8 mouse cellular contexts compared by ENCODE assay signal in genomic region chr17:34951636-34952377, GRCm38 (mm10). TPM values are rescaled to one million over a fixed set of nuclear protein-coding genes. Genes with fewer than 3 reads are reported as not detected.
DNase-seq lines count a peak whose midpoint lies in the region; ATAC-seq lines count a peak whose summit lies in the region.

No protein-coding gene starts in this region.

- peaks cover 14% of the 10 kb centered on the region for H3K4me1 ChIP-seq in lung, embryonic 16.5 days (replicated peaks; ENCODE audit: control insufficient read depth, insufficient read depth, low read length)
- H3K4me1 ChIP-seq in hindbrain, embryonic 10.5 days (replicated peaks) = peaks cover 12% of the 10 kb centered on the region
- peaks cover 14% of the 10 kb centered on the region for H3K4me1 ChIP-seq in liver, embryonic 16.5 days (ENCODE audit: control insufficient read depth, low read depth, low read length)

- no peaks in the 10 kb centered on the region for H3K9me3 ChIP-seq in lung, embryonic 16.5 days (ENCODE audit: control insufficient read depth, low read length)
- no peaks in the 10 kb centered on the region for H3K9me3 ChIP-seq in hindbrain, embryonic 10.5 days
- H3K9me3 ChIP-seq in liver, embryonic 16.5 days (replicated peaks; ENCODE audit: control insufficient read depth, low read length) = no peaks in the 10 kb centered on the region

- H3K4me3 ChIP-seq in lung, embryonic 16.5 days (ENCODE audit: low read length) = peak overlapping the region; percentile 98
- peak overlapping the region; percentile 99 for H3K4me3 ChIP-seq in hindbrain, embryonic 10.5 days
- H3K4me3 ChIP-seq in liver, embryonic 16.5 days (ENCODE audit: low read depth, low read length) = peak overlapping the region; percentile 87

- peak; percentile 6 for ATAC-seq in lung, embryonic 16.5 days (ENCODE audit: low read depth)
- ATAC-seq in liver, embryonic 16.5 days (ENCODE audit: low read depth) = peak; percentile 20
- no peak for ATAC-seq in activated CD4-positive, CD25-positive, alpha-beta regulatory T cell, adult 4 months

- H3K9ac ChIP-seq in lung, embryonic 16.5 days (ENCODE audit: low read length) = peak overlapping the region; percentile 99
- peak overlapping the region; percentile 88 for H3K9ac ChIP-seq in liver, embryonic 16.5 days (ENCODE audit: low read depth, low read length)

- under 1% methylated on average over 29 of the region's 29 CpGs for WGBS in lung, embryonic 16.5 days
- under 1% methylated on average over 29 of the region's 29 CpGs for WGBS in hindbrain, embryonic 10.5 days
- under 1% methylated on average over 29 of the region's 29 CpGs for WGBS in liver, embryonic 16.5 days (ENCODE audit: insufficient replicate concordance)

- H3K36me3 ChIP-seq in lung, embryonic 16.5 days (ENCODE audit: control insufficient read depth, insufficient read depth, low read length) = peaks cover 14% of the 10 kb centered on the region; the same call in 1 of the 2 replicates
- H3K36me3 ChIP-seq in hindbrain, embryonic 10.5 days = peaks cover 25% of the 10 kb centered on the region
- 0 out of 2 replicates have a peak, but pooled peaks cover 3% of the 10 kb centered on the region for H3K36me3 ChIP-seq in liver, embryonic 16.5 days (ENCODE audit: control insufficient read depth, insufficient read depth)

- H3K27me3 ChIP-seq in lung, embryonic 16.5 days (ENCODE audit: control insufficient read depth, insufficient read depth, low read depth, low read length) = no peaks in the 10 kb centered on the region
- peaks cover 25% of the 10 kb centered on the region for H3K27me3 ChIP-seq in hindbrain, embryonic 10.5 days (ENCODE audit: insufficient read depth, poor library complexity, severe bottlenecking)
- H3K27me3 ChIP-seq in liver, embryonic 16.5 days (ENCODE audit: control insufficient read depth, insufficient read depth, low read depth, low read length) = peaks cover under 1% of the 10 kb centered on the region

- DNase-seq in cerebellum, adult 18-20 months = peak; percentile 27 to 53
- DNase-seq in cerebellum, postnatal 36 days = no peak
- DNase-seq in lung, postnatal 25 days (ENCODE audit: low spot score) = no peak
- no peak for DNase-seq in hindbrain, embryonic 10.5 days (ENCODE audit: low spot score)
- DNase-seq in urinary bladder, postnatal 4 days (ENCODE audit: low spot score in 2 of 2) = no peak

- H3K27ac ChIP-seq in lung, embryonic 16.5 days (ENCODE audit: low read length) = peak overlapping the region; percentile 93
- H3K27ac ChIP-seq in hindbrain, embryonic 10.5 days = peak overlapping the region; percentile 99
- peak overlapping the region; percentile 81 for H3K27ac ChIP-seq in liver, embryonic 16.5 days (ENCODE audit: low read length)

- peak overlapping the region; percentile 60 for H3K4me2 ChIP-seq in lung, embryonic 16.5 days (ENCODE audit: low read depth, low read length)
- peak overlapping the region; percentile 90 for H3K4me2 ChIP-seq in liver, embryonic 16.5 days (ENCODE audit: low read depth, low read length)

RNA-seq across cellular contexts. Expression of gene Hspa1b, which starts 7.2 kb away (rescaled TPM):
- 0.10 and 0.19 TPM in 2 replicates for polyA plus RNA-seq in lung, embryonic 16.5 days (2015; fragmentation: Nextera tagmentation; extraction: Ambion mirVana)
- 0.09 and 0.20 TPM in 2 replicates for polyA plus RNA-seq in hindbrain, embryonic 10.5 days (2016; fragmentation: Nextera tagmentation; extraction: Ambion mirVana)
- 0.05 TPM in 1 of 2 replicates, not detected in the other for polyA plus RNA-seq in liver, embryonic 16.5 days (2015; fragmentation: Nextera tagmentation; extraction: Ambion mirVana)
- polyA plus RNA-seq in activated CD4-positive, CD25-positive, alpha-beta regulatory T cell, adult 4 months (2017; shearing (Covaris generic)) = 1 to 10 TPM in 1 of 2 experiments, not detected in 1; 7.0 TPM

RNA-seq across cellular contexts. Expression of gene Gm20481, which starts 17.9 kb away (rescaled TPM):
- 1.2 TPM in 1 of 2 replicates, not detected in the other for polyA plus RNA-seq in lung, embryonic 16.5 days (2015; fragmentation: Nextera tagmentation; extraction: Ambion mirVana)
- 0.42 TPM in 1 of 2 replicates, not detected in the other for polyA plus RNA-seq in hindbrain, embryonic 10.5 days (2016; fragmentation: Nextera tagmentation; extraction: Ambion mirVana)
- polyA plus RNA-seq in liver, embryonic 16.5 days (2015; fragmentation: Nextera tagmentation; extraction: Ambion mirVana) = not detected in 2 replicates
- not detected for polyA plus RNA-seq in activated CD4-positive, CD25-positive, alpha-beta regulatory T cell, adult 4 months (2017; shearing (Covaris generic))

RNA-seq across cellular contexts. Expression of gene Hspa1a, which starts 20.1 kb away (rescaled TPM):
- polyA plus RNA-seq in lung, embryonic 16.5 days (2015; fragmentation: Nextera tagmentation; extraction: Ambion mirVana) = 4.4 and 4.8 TPM in 2 replicates
- 0.90 and 1.7 TPM in 2 replicates for polyA plus RNA-seq in hindbrain, embryonic 10.5 days (2016; fragmentation: Nextera tagmentation; extraction: Ambion mirVana)
- 0.87 and 1.5 TPM in 2 replicates for polyA plus RNA-seq in liver, embryonic 16.5 days (2015; fragmentation: Nextera tagmentation; extraction: Ambion mirVana)
- polyA plus RNA-seq in activated CD4-positive, CD25-positive, alpha-beta regulatory T cell, adult 4 months (2017; shearing (Covaris generic)) = 1 to 10 TPM in 1 of 2 experiments, under 1 TPM in 1; 0.17 to 5.1 TPM

RNA-seq across cellular contexts. Expression of gene Hspa1l, which starts 20.7 kb away (rescaled TPM):
- polyA plus RNA-seq in lung, embryonic 16.5 days (2015; fragmentation: Nextera tagmentation; extraction: Ambion mirVana) = 0.55 and 0.65 TPM in 2 replicates
- 0.76 and 0.78 TPM in 2 replicates for polyA plus RNA-seq in hindbrain, embryonic 10.5 days (2016; fragmentation: Nextera tagmentation; extraction: Ambion mirVana)
- polyA plus RNA-seq in liver, embryonic 16.5 days (2015; fragmentation: Nextera tagmentation; extraction: Ambion mirVana) = 0.21 and 0.27 TPM in 2 replicates
- polyA plus RNA-seq in activated CD4-positive, CD25-positive, alpha-beta regulatory T cell, adult 4 months (2017; shearing (Covaris generic)) = under 1 TPM in 1 of 2 experiments, not detected in 1; 0.46 TPM

RNA-seq across cellular contexts. Expression of gene Neu1, which starts 20.8 kb away (rescaled TPM):
- polyA plus RNA-seq in lung, embryonic 16.5 days (2015; fragmentation: Nextera tagmentation; extraction: Ambion mirVana) = 19.0 and 20.4 TPM in 2 replicates
- polyA plus RNA-seq in hindbrain, embryonic 10.5 days (2016; fragmentation: Nextera tagmentation; extraction: Ambion mirVana) = 16.2 and 20.7 TPM in 2 replicates
- 17.8 and 20.6 TPM in 2 replicates for polyA plus RNA-seq in liver, embryonic 16.5 days (2015; fragmentation: Nextera tagmentation; extraction: Ambion mirVana)
- 10 to 100 TPM; 18.6 to 19.9 TPM for polyA plus RNA-seq in activated CD4-positive, CD25-positive, alpha-beta regulatory T cell, adult 4 months (2017; shearing (Covaris generic))

Comparison
In these comparisons a context has a peak if more than half of its experiments do, and no peak if none do; other contexts are left out.
1. DNase-seq: peak in cerebellum, adult 18-20 months (2 of 2); none in cerebellum, postnatal 36 days (0 of 2), lung, postnatal 25 days (single experiment), hindbrain, embryonic 10.5 days (single experiment) and urinary bladder, postnatal 4 days (0 of 2).
2. Peak in every context shown above with its lines, with median percentiles within 50 percentile points of each other: H3K27ac ChIP-seq and H3K4me3 ChIP-seq.